Mouse (Mus musculus) forebrain, embryonic 12.5 days (tissue): ENCODE measurements around the gene Tnfsf15. TPM values are rescaled to one million over a fixed set of nuclear protein-coding genes. Genes with fewer than 3 reads are reported as not detected.

Experiments
- polyA plus RNA-seq: library from polyadenylated mRNA; unstranded; fragments of >200 nt; fragmentation: Nextera tagmentation; extraction: Ambion mirVana; gene quantifications from 2 replicates; pipeline ENCODE4 v1.2.1, GENCODE M21; 2016

Gene Tnfsf15
- polyA plus RNA-seq, 1 experiment from 2014 or later = not detected

Other genes with a start within 250 kb of the Tnfsf15 start
- 9.4 and 10.5 TPM in 2 replicates for gene Whrn, start 249.1 kb downstream of the Tnfsf15 start, polyA plus RNA-seq
- gene Atp6v1g1, start 200.3 kb downstream of the Tnfsf15 start, polyA plus RNA-seq = 341 and 346 TPM in 2 replicates
- gene Tmem268, start 186.3 kb downstream of the Tnfsf15 start, polyA plus RNA-seq = 6.6 and 7.3 TPM in 2 replicates
- not detected in 2 replicates for gene Gm11213, start 139.9 kb downstream of the Tnfsf15 start, polyA plus RNA-seq
- gene Tex48, start 122.7 kb downstream of the Tnfsf15 start, polyA plus RNA-seq = not detected in 2 replicates
- not detected in 2 replicates for gene Gm11214, start 81.7 kb downstream of the Tnfsf15 start, polyA plus RNA-seq
- gene Tnfsf8, start 116.2 kb upstream of the Tnfsf15 start, polyA plus RNA-seq = not detected in 2 replicates